Mouse (Mus musculus): Measurements from ENCODE around the gene Spen. TPM values are rescaled to one million over a fixed set of nuclear protein-coding genes. Genes with fewer than 3 reads are reported as not detected.

Gene Spen
- polyA plus RNA-seq, 2 experiments from 2014 or later = 12.1 to 18.5 TPM

GRCm38 (mm10) chr4:141444451-141445327 lies 93.7 kb downstream of the Spen start, which contains the start of gene Zbtb17:
TSS of gene Zbtb17 (plus strand) at chr4:141444654.
- peak; percentile 91 for ATAC-seq

GRCm38 (mm10) chr4:141443641-141444429 lies 94.6 kb downstream of the Spen start:
- peak; percentile 25 for ATAC-seq

GRCm38 (mm10) chr4:141440877-141441276 lies 97.5 kb downstream of the Spen start:
- no peak for ATAC-seq

GRCm38 (mm10) chr4:141439083-141439803 lies 99.2 kb downstream of the Spen start:
- ATAC-seq = no peak

GRCm38 (mm10) chr4:141435974-141436373 lies 102.4 kb downstream of the Spen start, which contains the start of gene Srarp:
TSS of gene Srarp (minus strand) at chr4:141436105.
- no peak for ATAC-seq

- ATAC-seq = no peak
Measured at GRCm38 (mm10) chr4:141433191-141433590, 105.2 kb downstream of the Spen start.

GRCm38 (mm10) chr4:141432666-141433065 lies 105.7 kb downstream of the Spen start:
- no peak for ATAC-seq

- peak; percentile 89 for ATAC-seq
Measured at GRCm38 (mm10) chr4:141430997-141431396, 107.4 kb downstream of the Spen start.

- no peak for ATAC-seq
Measured at GRCm38 (mm10) chr4:141429847-141430246, 108.5 kb downstream of the Spen start.

- ATAC-seq = no peak
Measured at GRCm38 (mm10) chr4:141429381-141429780, 109.0 kb downstream of the Spen start.

GRCm38 (mm10) chr4:141427921-141428320 lies 110.5 kb downstream of the Spen start:
- ATAC-seq = no peak

- ATAC-seq = no peak
Measured at GRCm38 (mm10) chr4:141426796-141427745, 111.3 kb downstream of the Spen start.

GRCm38 (mm10) chr4:141425484-141426479 lies 112.6 kb downstream of the Spen start:
- peak; percentile 90 for ATAC-seq

GRCm38 (mm10) chr4:141423691-141424431 lies 114.5 kb downstream of the Spen start:
- no peak for ATAC-seq

- no peak for ATAC-seq
Measured at GRCm38 (mm10) chr4:141423288-141423687, 115.1 kb downstream of the Spen start.

GRCm38 (mm10) chr4:141422841-141423240 lies 115.6 kb downstream of the Spen start:
- ATAC-seq = no peak

GRCm38 (mm10) chr4:141421423-141421822 lies 117.0 kb downstream of the Spen start:
- no peak for ATAC-seq

- ATAC-seq = no peak
Measured at GRCm38 (mm10) chr4:141420886-141421285, 117.5 kb downstream of the Spen start.

GRCm38 (mm10) chr4:141420192-141420829 lies 118.1 kb downstream of the Spen start, which contains the start of gene Hspb7:
TSS of gene Hspb7 (plus strand) at chr4:141420779.
- ATAC-seq = no peak
